Mouse (Mus musculus): ENCODE data around the gene Prrc2a. TPM values are rescaled to one million over a fixed set of nuclear protein-coding genes. Genes with fewer than 3 reads are reported as not detected.

Prrc2a gene
- polyA plus RNA-seq, 1 experiment from 2014 or later: 125 TPM

- Histone ChIP-seq H3K9ac (ENCODE audit: low read length) (no peak overlapping the region), H3K4me1 (ENCODE audit: control insufficient read depth, insufficient read depth, low read length) (peaks cover 23% of the 10 kb centered on the region), H3K9me3 (replicated peaks; ENCODE audit: control insufficient read depth, low read length) (no peaks in the 10 kb centered on the region), H3K27me3 (ENCODE audit: control insufficient read depth, insufficient read depth, low read length) (no peaks in the 10 kb centered on the region), H3K27ac (ENCODE audit: low read length) (no peak overlapping the region), H3K4me2 (ENCODE audit: low read depth, low read length) (no peak overlapping the region), H3K4me3 (replicated peaks; ENCODE audit: low read length) (no peak overlapping the region), H3K36me3 (ENCODE audit: control insufficient read depth, insufficient read depth, low read length) (peaks cover 47% of the 10 kb centered on the region)
- no peak for ATAC-seq (ENCODE audit: insufficient read depth, low FRiP score)
- 82% methylated on average over 11 of the region's 11 CpGs for WGBS
Measured at GRCm38 (mm10) chr17:35161421-35161820, 3.3 kb downstream of the Prrc2a start.

- 86% methylated on average over 7 of the region's 7 CpGs for WGBS
Measured at GRCm38 (mm10) chr17:35159638-35160037, 5.1 kb downstream of the Prrc2a start.

GRCm38 (mm10) chr17:35158850-35159593 is 5.7 kb downstream of the Prrc2a start:
- peaks cover 63% of the 10 kb centered on the region for H3K36me3 ChIP-seq (ENCODE audit: control insufficient read depth, insufficient read depth, low read length)
- no peak overlapping the region for H3K4me3 ChIP-seq (replicated peaks; ENCODE audit: low read length)
- H3K9me3 ChIP-seq (replicated peaks; ENCODE audit: control insufficient read depth, low read length): no peaks in the 10 kb centered on the region
- peaks cover 14% of the 10 kb centered on the region for H3K4me1 ChIP-seq (ENCODE audit: control insufficient read depth, insufficient read depth, low read length)
- ATAC-seq (ENCODE audit: insufficient read depth, low FRiP score): no peak
- no peak overlapping the region for H3K27ac ChIP-seq (ENCODE audit: low read length)
- 92% methylated on average over 16 of the region's 16 CpGs for WGBS
- H3K27me3 ChIP-seq (ENCODE audit: control insufficient read depth, insufficient read depth, low read length): no peaks in the 10 kb centered on the region
- no peak overlapping the region for H3K9ac ChIP-seq (ENCODE audit: low read length)
- H3K4me2 ChIP-seq (ENCODE audit: low read depth, low read length): no peak overlapping the region

More at GRCm38 (mm10) chr17:35159638-35160037, 5.1 kb downstream of the Prrc2a start:
- Histone ChIP-seq H3K4me3 (replicated peaks; ENCODE audit: low read length) (no peak overlapping the region), H3K27ac (ENCODE audit: low read length) (no peak overlapping the region), H3K27me3 (ENCODE audit: control insufficient read depth, insufficient read depth, low read length) (no peaks in the 10 kb centered on the region), H3K36me3 (ENCODE audit: control insufficient read depth, insufficient read depth, low read length) (peaks cover 56% of the 10 kb centered on the region), H3K9me3 (replicated peaks; ENCODE audit: control insufficient read depth, low read length) (no peaks in the 10 kb centered on the region), H3K9ac (ENCODE audit: low read length) (no peak overlapping the region), H3K4me2 (ENCODE audit: low read depth, low read length) (no peak overlapping the region), H3K4me1 (ENCODE audit: control insufficient read depth, insufficient read depth, low read length) (peaks cover 14% of the 10 kb centered on the region)
- no peak for ATAC-seq (ENCODE audit: insufficient read depth, low FRiP score)

GRCm38 (mm10) chr17:35157661-35158175 is 7.0 kb downstream of the Prrc2a start:
- ATAC-seq (ENCODE audit: insufficient read depth, low FRiP score): no peak
- WGBS: 89% methylated on average over 8 of the region's 8 CpGs
- no peaks in the 10 kb centered on the region for H3K9me3 ChIP-seq (replicated peaks; ENCODE audit: control insufficient read depth, low read length)
- H3K27ac ChIP-seq (ENCODE audit: low read length): no peak overlapping the region
- peaks cover 68% of the 10 kb centered on the region for H3K36me3 ChIP-seq (ENCODE audit: control insufficient read depth, insufficient read depth, low read length)
- H3K4me2 ChIP-seq (ENCODE audit: low read depth, low read length): no peak overlapping the region
- no peak overlapping the region for H3K4me3 ChIP-seq (replicated peaks; ENCODE audit: low read length)
- peaks cover 8% of the 10 kb centered on the region for H3K4me1 ChIP-seq (ENCODE audit: control insufficient read depth, insufficient read depth, low read length)
- no peaks in the 10 kb centered on the region for H3K27me3 ChIP-seq (ENCODE audit: control insufficient read depth, insufficient read depth, low read length)
- no peak overlapping the region for H3K9ac ChIP-seq (ENCODE audit: low read length)

- Histone ChIP-seq H3K9me3 (replicated peaks; ENCODE audit: control insufficient read depth, low read length) (no peaks in the 10 kb centered on the region), H3K9ac (ENCODE audit: low read length) (no peak overlapping the region), H3K27me3 (ENCODE audit: control insufficient read depth, insufficient read depth, low read length) (no peaks in the 10 kb centered on the region), H3K4me2 (ENCODE audit: low read depth, low read length) (no peak overlapping the region), H3K36me3 (ENCODE audit: control insufficient read depth, insufficient read depth, low read length) (peaks cover 72% of the 10 kb centered on the region), H3K27ac (ENCODE audit: low read length) (no peak overlapping the region), H3K4me3 (replicated peaks; ENCODE audit: low read length) (no peak overlapping the region), H3K4me1 (ENCODE audit: control insufficient read depth, insufficient read depth, low read length) (peaks cover 4% of the 10 kb centered on the region)
- WGBS: 87% methylated on average over 8 of the region's 8 CpGs
- ATAC-seq (ENCODE audit: insufficient read depth, low FRiP score): no peak
Measured at GRCm38 (mm10) chr17:35157254-35157653, 7.4 kb downstream of the Prrc2a start.

- no peak overlapping the region for H3K4me3 ChIP-seq (replicated peaks; ENCODE audit: low read length)
- H3K4me2 ChIP-seq (ENCODE audit: low read depth, low read length): no peak overlapping the region
- H3K9ac ChIP-seq (ENCODE audit: low read length): no peak overlapping the region
- H3K36me3 ChIP-seq (ENCODE audit: control insufficient read depth, insufficient read depth, low read length): peaks cover 74% of the 10 kb centered on the region
- no peak for ATAC-seq (ENCODE audit: insufficient read depth, low FRiP score)
- H3K27me3 ChIP-seq (ENCODE audit: control insufficient read depth, insufficient read depth, low read length): no peaks in the 10 kb centered on the region
- no peaks in the 10 kb centered on the region for H3K4me1 ChIP-seq (ENCODE audit: control insufficient read depth, insufficient read depth, low read length)
- no peaks in the 10 kb centered on the region for H3K9me3 ChIP-seq (replicated peaks; ENCODE audit: control insufficient read depth, low read length)
- WGBS: 85% methylated on average over 33 of the region's 33 CpGs
- H3K27ac ChIP-seq (ENCODE audit: low read length): no peak overlapping the region
Measured at GRCm38 (mm10) chr17:35156461-35157200, 8.1 kb downstream of the Prrc2a start.

- WGBS: 88% methylated on average over 12 of the region's 12 CpGs
- no peak for ATAC-seq (ENCODE audit: insufficient read depth, low FRiP score)
Measured at GRCm38 (mm10) chr17:35155451-35155850, 9.2 kb downstream of the Prrc2a start.

GRCm38 (mm10) chr17:35154616-35155015 is 10.1 kb downstream of the Prrc2a start:
- Histone ChIP-seq H3K9me3 (replicated peaks; ENCODE audit: control insufficient read depth, low read length) (no peaks in the 10 kb centered on the region), H3K27ac (ENCODE audit: low read length) (no peak overlapping the region), H3K4me3 (replicated peaks; ENCODE audit: low read length) (no peak overlapping the region), H3K4me1 (ENCODE audit: control insufficient read depth, insufficient read depth, low read length) (no peaks in the 10 kb centered on the region), H3K36me3 (ENCODE audit: control insufficient read depth, insufficient read depth, low read length) (peaks cover 69% of the 10 kb centered on the region), H3K4me2 (ENCODE audit: low read depth, low read length) (no peak overlapping the region), H3K27me3 (ENCODE audit: control insufficient read depth, insufficient read depth, low read length) (no peaks in the 10 kb centered on the region), H3K9ac (ENCODE audit: low read length) (no peak overlapping the region)
- 86% methylated on average over 7 of the region's 7 CpGs for WGBS
- no peak for ATAC-seq (ENCODE audit: insufficient read depth, low FRiP score)

More at GRCm38 (mm10) chr17:35155451-35155850, 9.2 kb downstream of the Prrc2a start:
- no peak overlapping the region for H3K9ac ChIP-seq (ENCODE audit: low read length)
- H3K4me3 ChIP-seq (replicated peaks; ENCODE audit: low read length): no peak overlapping the region
- H3K27ac ChIP-seq (ENCODE audit: low read length): no peak overlapping the region
- peaks cover 66% of the 10 kb centered on the region for H3K36me3 ChIP-seq (ENCODE audit: control insufficient read depth, insufficient read depth, low read length)
- no peaks in the 10 kb centered on the region for H3K9me3 ChIP-seq (replicated peaks; ENCODE audit: control insufficient read depth, low read length)
- H3K4me2 ChIP-seq (ENCODE audit: low read depth, low read length): no peak overlapping the region
- H3K4me1 ChIP-seq (ENCODE audit: control insufficient read depth, insufficient read depth, low read length): no peaks in the 10 kb centered on the region
- no peaks in the 10 kb centered on the region for H3K27me3 ChIP-seq (ENCODE audit: control insufficient read depth, insufficient read depth, low read length)

- Histone ChIP-seq H3K27me3 (ENCODE audit: control insufficient read depth, insufficient read depth, low read length) (no peaks in the 10 kb centered on the region), H3K27ac (ENCODE audit: low read length) (no peak overlapping the region), H3K4me1 (ENCODE audit: control insufficient read depth, insufficient read depth, low read length) (no peaks in the 10 kb centered on the region), H3K4me2 (ENCODE audit: low read depth, low read length) (no peak overlapping the region), H3K4me3 (replicated peaks; ENCODE audit: low read length) (no peak overlapping the region), H3K9ac (ENCODE audit: low read length) (no peak overlapping the region), H3K36me3 (ENCODE audit: control insufficient read depth, insufficient read depth, low read length) (peaks cover 68% of the 10 kb centered on the region), H3K9me3 (replicated peaks; ENCODE audit: control insufficient read depth, low read length) (no peaks in the 10 kb centered on the region)
- WGBS: 81% methylated on average over 4 of the region's 4 CpGs
- no peak for ATAC-seq (ENCODE audit: insufficient read depth, low FRiP score)
Measured at GRCm38 (mm10) chr17:35153931-35154330, 10.8 kb downstream of the Prrc2a start.

Measured in stomach, embryonic 16.5 days (tissue).